Mouse (Mus musculus) cerebellum, adult 11-12 months (tissue): ENCODE results near the gene Vamp5.

ENCODE experiments used
- DNase-seq: peaks from one replicate; pipeline ENCODE4 v3.0.0; 2022

The Vamp5 gene

GRCm38 (mm10) chr6:72389471-72389940, 9.2 kb upstream of the Vamp5 start:
- no peak for DNase-seq

GRCm38 (mm10) chr6:72388791-72389329, 8.6 kb upstream of the Vamp5 start:
- DNase-seq: no peak

GRCm38 (mm10) chr6:72388266-72388665, 8.0 kb upstream of the Vamp5 start:
- DNase-seq: no peak

GRCm38 (mm10) chr6:72387816-72388215, 7.5 kb upstream of the Vamp5 start:
- DNase-seq: no peak

GRCm38 (mm10) chr6:72386561-72386960, 6.3 kb upstream of the Vamp5 start:
- no peak for DNase-seq

GRCm38 (mm10) chr6:72385258-72385657, 5.0 kb upstream of the Vamp5 start:
- DNase-seq: no peak

- no peak for DNase-seq
Measured at GRCm38 (mm10) chr6:72383952-72384351, 3.7 kb upstream of the Vamp5 start.

GRCm38 (mm10) chr6:72383142-72383820, 3.0 kb upstream of the Vamp5 start:
- DNase-seq: no peak

GRCm38 (mm10) chr6:72382494-72382893, 2.2 kb upstream of the Vamp5 start:
- no peak for DNase-seq

GRCm38 (mm10) chr6:72379377-72380130, 714 bp downstream of the Vamp5 start:
- no peak for DNase-seq

GRCm38 (mm10) chr6:72378510-72379234, 1.6 kb downstream of the Vamp5 start:
- DNase-seq: no peak

GRCm38 (mm10) chr6:72374820-72375563, 5.3 kb downstream of the Vamp5 start:
- no peak for DNase-seq

GRCm38 (mm10) chr6:72374206-72374605, 6.1 kb downstream of the Vamp5 start:
- no peak for DNase-seq

GRCm38 (mm10) chr6:72373184-72373583, 7.1 kb downstream of the Vamp5 start:
- DNase-seq: no peak

GRCm38 (mm10) chr6:72371571-72371970, 8.7 kb downstream of the Vamp5 start:
- DNase-seq: no peak

GRCm38 (mm10) chr6:72371147-72371546, 9.1 kb downstream of the Vamp5 start:
- no peak for DNase-seq

GRCm38 (mm10) chr6:72370091-72370490, 10.2 kb downstream of the Vamp5 start:
- DNase-seq: no peak

- DNase-seq: no peak
Measured at GRCm38 (mm10) chr6:72369557-72369956, 10.7 kb downstream of the Vamp5 start.

GRCm38 (mm10) chr6:72367460-72367974, 12.8 kb downstream of the Vamp5 start:
- no peak for DNase-seq

- DNase-seq: no peak
Measured at GRCm38 (mm10) chr6:72366844-72367443, 13.3 kb downstream of the Vamp5 start, which contains the start of gene Rnf181. Rnf181 (minus strand) TSS chr6:72366956.

GRCm38 (mm10) chr6:72366304-72366703, 14.0 kb downstream of the Vamp5 start:
- DNase-seq: no peak

GRCm38 (mm10) chr6:72364985-72365384, 15.3 kb downstream of the Vamp5 start:
- no peak for DNase-seq
